Mouse (Mus musculus): ENCODE results near the gene Srd5a2.
"Not testable (repeated sequence)": the region's sequence is repeated elsewhere in the genome, so short reads cannot be mapped to it uniquely, and the experiment has no call there.

The Srd5a2 gene

GRCm38 (mm10) chr17:74047210-74048082, at the start of gene Srd5a2:
TSS of gene Srd5a2 (minus strand) at chr17:74047916.
- no peak for DNase-seq

- no peak for DNase-seq
Measured at GRCm38 (mm10) chr17:74088886-74089678, 41.4 kb upstream of the Srd5a2 start.

- no peak for DNase-seq
Measured at GRCm38 (mm10) chr17:74088016-74088415, 40.3 kb upstream of the Srd5a2 start.

GRCm38 (mm10) chr17:74083370-74083769, 35.7 kb upstream of the Srd5a2 start:
- DNase-seq: no peak

GRCm38 (mm10) chr17:74080076-74080615, 32.4 kb upstream of the Srd5a2 start:
- no peak for DNase-seq

GRCm38 (mm10) chr17:74078776-74079495, 31.2 kb upstream of the Srd5a2 start:
- DNase-seq: no peak

- not testable (repeated sequence) for DNase-seq
Measured at GRCm38 (mm10) chr17:74073067-74073466, 25.4 kb upstream of the Srd5a2 start.

GRCm38 (mm10) chr17:74062763-74063162, 15.0 kb upstream of the Srd5a2 start:
- DNase-seq: not testable (repeated sequence)

- DNase-seq: no peak
Measured at GRCm38 (mm10) chr17:74048229-74048816, 607 bp upstream of the Srd5a2 start.

GRCm38 (mm10) chr17:74043754-74044153, 4.0 kb downstream of the Srd5a2 start:
- DNase-seq: no peak

- peak; percentile 76 for DNase-seq
Measured at GRCm38 (mm10) chr17:74020526-74021203, 27.1 kb downstream of the Srd5a2 start.

GRCm38 (mm10) chr17:74018281-74018680, 29.4 kb downstream of the Srd5a2 start:
- DNase-seq: no peak

GRCm38 (mm10) chr17:74017649-74018048, 30.1 kb downstream of the Srd5a2 start:
- DNase-seq: no peak

- no peak for DNase-seq
Measured at GRCm38 (mm10) chr17:74015128-74015527, 32.6 kb downstream of the Srd5a2 start.

GRCm38 (mm10) chr17:74008680-74009079, 39.0 kb downstream of the Srd5a2 start:
- DNase-seq: no peak

- no peak for DNase-seq
Measured at GRCm38 (mm10) chr17:74007001-74007400, 40.7 kb downstream of the Srd5a2 start.

GRCm38 (mm10) chr17:74002396-74002795, 45.3 kb downstream of the Srd5a2 start:
- no peak for DNase-seq

- DNase-seq: no peak
Measured at GRCm38 (mm10) chr17:73995907-73996645, 51.6 kb downstream of the Srd5a2 start.

GRCm38 (mm10) chr17:73991264-73991663, 56.5 kb downstream of the Srd5a2 start:
- DNase-seq: no peak

GRCm38 (mm10) chr17:73986571-73986970, 61.1 kb downstream of the Srd5a2 start:
- DNase-seq: no peak

GRCm38 (mm10) chr17:73985936-73986335, 61.8 kb downstream of the Srd5a2 start:
- no peak for DNase-seq
